Mouse (Mus musculus) kidney, postnatal 0 days (tissue): ENCODE data around the gene F2rl2. TPM values are rescaled to one million over a fixed set of nuclear protein-coding genes. Genes with fewer than 3 reads are reported as not detected.

ENCODE experiments used
- ATAC-seq: fragments of 200-750 bp; cut with Nextera tagmentation; replicated peaks from 2 replicates; pipeline ENCODE4 v1.8.0; 2017; ENCODE audit warnings: low read depth, moderate number of reproducible peaks, moderate TSS enrichment, moderate library complexity; ENCODE audit not compliant: low FRiP score
- DNase-seq: peaks from one replicate; pipeline ENCODE4 v3.0.0-alpha.2; 2016; ENCODE audit warnings: low spot score
- H3K27ac ChIP-seq: fragments of 300-500 bp; sonication (generic); 2 replicates; pipeline ENCODE4 v1.5.1; 2014; ENCODE audit warnings: mild to moderate bottlenecking
- H3K27me3 ChIP-seq: fragments of 300-500 bp; sonication (generic); 2 replicates; pipeline ENCODE4 v1.6.1; 2014; ENCODE audit warnings: low read length, mixed read lengths; ENCODE audit not compliant: insufficient read depth
- H3K36me3 ChIP-seq: fragments of 300-500 bp; sonication (generic); 2 replicates; pipeline ENCODE4 v1.6.1; 2014; ENCODE audit warnings: low read length, mixed read lengths; ENCODE audit not compliant: insufficient read depth
- H3K4me1 ChIP-seq: fragments of 300-500 bp; sonication (generic); replicated peaks from 2 replicates; pipeline ENCODE4 v1.6.1; 2014; ENCODE audit warnings: antibody characterized with exemption, low read length, mixed read lengths; ENCODE audit not compliant: insufficient read depth
- H3K4me2 ChIP-seq: fragments of 300-500 bp; sonication (generic); 2 replicates; pipeline ENCODE4 v1.6.1; 2014; ENCODE audit warnings: mild to moderate bottlenecking, low read length, moderate library complexity, mixed read lengths
- H3K4me3 ChIP-seq: fragments of 300-500 bp; sonication (generic); replicated peaks from 2 replicates; pipeline ENCODE4 v1.5.1; 2014; ENCODE audit warnings: low read depth, low read length
- H3K9ac ChIP-seq: fragments of 300-500 bp; sonication (generic); 2 replicates; pipeline ENCODE4 v1.6.1; 2014; ENCODE audit warnings: low read depth, low read length
- H3K9me3 ChIP-seq: fragments of 300-500 bp; sonication (generic); replicated peaks from 2 replicates; pipeline ENCODE4 v1.6.1; 2016; ENCODE audit warnings: low read length, inconsistent platforms, mixed read lengths
- CTCF ChIP-seq: IDR thresholded peaks from 2 replicates; pipeline ENCODE4 v1.5.1; 2016; ENCODE audit warnings: antibody characterized with exemption, low read depth, mild to moderate bottlenecking, moderate library complexity
- WGBS: fragments of 180-500 bp; shearing (Covaris S2); extraction: QIAGEN DNeasy Blood & Tissue Kit; methylation state at CpG from one replicate; pipeline ENCODE4 v1.1.7; 2014; 5-methylcytosine and 5-hydroxymethylcytosine counted together
- polyA plus RNA-seq: library from polyadenylated mRNA; unstranded; fragments of >200 nt; fragmentation: Nextera tagmentation; extraction: Ambion mirVana; gene quantifications from 2 replicates; pipeline ENCODE4 v1.2.1, GENCODE M21; 2015

F2rl2 gene
- 0.09 and 0.11 TPM in 2 replicates for polyA plus RNA-seq

DNA sequence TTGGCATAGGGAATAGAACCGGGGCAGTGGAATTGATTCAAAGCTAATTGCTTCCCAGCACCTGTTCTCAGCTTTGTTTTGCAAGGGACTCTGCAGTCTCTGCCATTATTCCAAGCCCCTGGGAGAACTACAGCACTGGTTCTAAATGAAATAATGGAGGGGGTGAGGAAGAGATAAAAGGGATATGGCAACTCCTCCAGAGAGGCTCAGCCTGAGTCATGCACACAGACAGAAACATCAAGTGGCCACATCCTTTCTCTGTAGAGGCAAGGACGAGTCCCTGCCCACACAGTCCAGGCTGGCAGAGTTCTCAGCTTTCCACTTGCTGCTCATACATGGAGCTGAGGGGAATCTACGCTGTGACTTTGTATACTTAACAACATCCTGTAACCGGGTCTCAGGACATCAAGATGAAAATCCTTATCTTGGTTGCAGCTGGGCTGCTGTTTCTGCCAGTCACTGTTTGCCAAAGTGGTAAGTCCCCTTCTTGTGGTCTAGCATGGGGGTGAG is at the start of gene F2rl2:
F2rl2 (plus strand) TSS at position 200 of the 510 bp plus-strand sequence.
- H3K4me1 ChIP-seq = no peaks in the 10 kb centered on the region
- H3K9me3 ChIP-seq = no peaks in the 10 kb centered on the region
- no peak within 1 kb of the TSS for H3K9ac ChIP-seq
- ATAC-seq = no peak
- H3K4me2 ChIP-seq = no peak within 1 kb of the TSS
- no peaks in the 10 kb centered on the region for H3K27me3 ChIP-seq
- no peak within 1 kb of the TSS for H3K4me3 ChIP-seq
- no peak for DNase-seq
- 52% methylated on average over 4 of the region's 4 CpGs for WGBS
- H3K27ac ChIP-seq = no peak within 1 kb of the TSS
- H3K36me3 ChIP-seq = no peaks in the 10 kb centered on the region
- no peak for TF ChIP-seq CTCF

DNA sequence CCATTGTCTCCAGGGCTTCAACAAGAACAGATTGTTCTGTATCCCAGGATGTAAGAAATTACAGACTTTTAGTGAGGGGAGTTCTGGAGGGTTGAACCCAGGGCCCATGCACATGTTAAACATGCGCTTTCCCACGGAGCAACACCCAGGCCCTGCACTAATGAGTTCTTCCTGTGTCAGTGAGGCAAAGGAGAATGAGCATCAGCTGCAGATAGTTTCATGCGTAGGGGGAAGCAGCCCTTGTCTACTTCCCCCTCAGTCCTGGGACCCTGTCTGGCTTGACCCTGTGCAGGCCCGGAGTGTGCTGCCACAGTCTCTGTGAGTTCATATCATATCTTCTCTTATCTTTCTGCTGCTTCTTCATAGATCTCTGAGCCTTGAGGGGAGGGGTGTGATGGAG is 49.4 kb upstream of the F2rl2 start:
- no peak for DNase-seq
- peak overlapping the region; percentile 79 for H3K27ac ChIP-seq
- no peak overlapping the region for H3K9ac ChIP-seq

DNA sequence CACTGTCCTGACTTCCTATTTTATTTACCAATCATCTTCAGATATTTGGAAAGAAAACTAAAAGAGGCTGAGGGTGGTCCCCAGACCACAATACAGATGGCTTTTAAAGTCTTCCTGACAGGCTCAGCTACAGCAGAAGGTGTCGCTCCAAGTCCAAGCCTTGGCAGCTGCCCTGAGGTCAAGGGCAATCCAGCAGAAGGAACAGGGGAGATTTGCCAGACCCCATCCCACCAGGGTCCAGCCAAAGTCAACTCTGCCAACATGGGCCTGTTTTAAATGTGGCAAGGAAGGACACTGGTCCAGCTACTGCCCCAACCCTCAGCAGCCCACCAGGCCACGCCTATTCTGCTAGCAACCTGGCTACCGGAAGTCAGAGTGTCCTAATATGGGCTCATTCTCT is 46.7 kb upstream of the F2rl2 start:
- no peak for ATAC-seq
- Histone ChIP-seq H3K4me3 (no peak overlapping the region), H3K9ac (no peak overlapping the region), H3K4me2 (no peak overlapping the region), H3K4me1 (peaks cover 4% of the 10 kb centered on the region; the same call in 1 of the 2 replicates), H3K27me3 (no peaks in the 10 kb centered on the region), H3K36me3 (no peaks in the 10 kb centered on the region), H3K27ac (no peak overlapping the region), H3K9me3 (no peaks in the 10 kb centered on the region)
- 85% methylated on average over 3 of the region's 3 CpGs for WGBS
- DNase-seq = no peak
- no peak for TF ChIP-seq CTCF

More for the DNA sequence above, 49.4 kb upstream of the F2rl2 start:
- no peak overlapping the region for H3K4me2 ChIP-seq
- no peak overlapping the region for H3K4me3 ChIP-seq
- H3K4me1 ChIP-seq = no peaks in the 10 kb centered on the region; the same call in 1 of the 2 replicates
- 26% methylated on average over 4 of the region's 4 CpGs for WGBS
- no peaks in the 10 kb centered on the region for H3K27me3 ChIP-seq
- ATAC-seq = peak; percentile 50
- TF ChIP-seq CTCF = no peak
- no peaks in the 10 kb centered on the region for H3K9me3 ChIP-seq
- no peaks in the 10 kb centered on the region for H3K36me3 ChIP-seq

DNA sequence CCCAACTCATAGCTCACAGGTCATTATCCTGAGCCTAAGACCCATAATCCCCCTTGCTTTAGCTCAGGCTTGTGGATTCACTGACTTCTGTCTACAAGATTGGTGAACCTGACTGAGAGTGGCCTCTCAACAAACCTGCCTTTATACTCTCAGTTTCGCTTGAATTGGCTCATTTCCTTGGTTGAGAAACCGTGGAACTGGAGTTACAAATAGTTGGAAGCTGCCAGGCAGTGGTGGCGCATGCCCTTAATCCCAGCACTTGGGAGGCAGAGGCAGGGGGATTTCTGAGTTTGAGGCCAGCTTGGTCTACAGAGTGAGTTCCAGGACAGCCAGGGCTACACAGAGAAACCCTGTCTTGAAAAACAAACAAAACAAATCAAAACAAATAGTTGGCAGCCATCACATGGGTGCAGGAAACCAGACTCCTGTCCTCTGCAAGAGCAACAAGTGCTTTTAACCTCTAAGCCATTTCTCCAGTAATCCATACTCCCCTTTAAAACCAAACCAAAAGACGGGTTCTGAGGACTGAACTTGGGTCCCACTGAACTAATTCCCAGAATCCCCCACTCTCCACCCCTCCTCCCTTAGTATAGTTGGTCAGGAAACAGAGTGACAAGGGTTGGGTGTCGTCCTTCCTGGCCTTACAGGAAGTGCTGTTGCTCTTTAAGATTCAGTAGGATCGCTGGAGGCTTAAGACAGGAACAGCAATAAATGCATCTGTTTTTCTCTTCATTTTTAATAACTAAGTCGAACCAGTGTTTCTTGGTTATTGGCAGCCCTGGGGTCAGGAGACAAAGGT is 44.6 kb upstream of the F2rl2 start:
- Histone ChIP-seq H3K27me3 (no peaks in the 10 kb centered on the region), H3K9ac (no peak overlapping the region), H3K36me3 (no peaks in the 10 kb centered on the region), H3K9me3 (no peaks in the 10 kb centered on the region), H3K4me1 (peaks cover 4% of the 10 kb centered on the region; the same call in 1 of the 2 replicates), H3K27ac (no peak overlapping the region), H3K4me3 (no peak overlapping the region), H3K4me2 (no peak overlapping the region)
- DNase-seq (peak; percentile 48), ATAC-seq (no peak)
- 61% methylated on average over 7 of the region's 7 CpGs for WGBS
- TF ChIP-seq CTCF = no peak

DNA sequence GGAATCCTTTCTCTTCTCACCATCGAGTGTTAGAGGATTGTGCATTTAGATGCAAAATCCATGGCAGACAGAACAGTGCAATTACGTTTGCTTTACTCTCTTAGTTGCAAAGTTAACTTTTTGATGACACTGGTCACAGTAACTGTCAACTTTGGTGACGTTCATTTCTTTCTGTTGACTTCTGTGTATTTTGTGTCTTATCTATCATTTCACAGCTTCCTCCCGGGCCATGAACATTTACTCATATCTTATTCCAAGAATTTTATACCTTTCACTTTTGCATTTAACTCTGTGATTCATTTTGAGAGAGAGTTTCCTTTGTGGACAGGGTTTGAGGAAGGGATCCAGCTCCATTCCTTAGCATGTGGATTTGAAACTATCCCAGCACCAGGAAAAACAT is 43.0 kb upstream of the F2rl2 start:
- ATAC-seq = no peak

DNA sequence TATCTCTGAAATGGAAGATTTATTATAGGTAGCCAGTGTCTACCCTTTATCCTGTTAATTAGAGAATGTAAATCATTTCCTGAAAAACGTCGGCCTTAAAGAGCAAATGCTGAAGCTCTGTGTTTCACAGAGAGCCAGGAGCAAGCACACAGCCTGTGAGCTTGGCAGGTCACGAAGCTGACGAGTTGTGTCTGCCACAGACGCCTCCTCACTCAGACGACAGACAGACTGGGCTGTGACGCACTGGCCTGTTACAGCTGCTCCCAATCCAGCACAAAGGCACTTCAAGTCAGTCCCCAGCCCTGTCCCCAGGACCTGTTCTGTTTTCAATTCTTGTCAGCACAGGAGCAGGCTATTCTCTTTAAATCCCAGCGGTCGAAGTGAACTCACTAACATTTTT is 41.4 kb upstream of the F2rl2 start:
- ATAC-seq (peak; percentile 85), DNase-seq (peak; percentile 94)
- TF ChIP-seq CTCF = no peak
- Histone ChIP-seq H3K36me3 (no peaks in the 10 kb centered on the region), H3K4me2 (0 out of 2 replicates have a peak overlapping the region, but pooled peaks have one; percentile 1), H3K4me1 (peaks cover 4% of the 10 kb centered on the region; the same call in 1 of the 2 replicates), H3K9me3 (no peaks in the 10 kb centered on the region), H3K27me3 (no peaks in the 10 kb centered on the region), H3K9ac (no peak overlapping the region), H3K27ac (peak overlapping the region; percentile 65), H3K4me3 (no peak overlapping the region)
- WGBS = 15% methylated on average over 9 of the region's 9 CpGs

More for the DNA sequence above, 43.0 kb upstream of the F2rl2 start:
- Histone ChIP-seq H3K27ac (no peak overlapping the region), H3K27me3 (no peaks in the 10 kb centered on the region), H3K36me3 (no peaks in the 10 kb centered on the region), H3K4me2 (no peak overlapping the region), H3K4me1 (peaks cover 4% of the 10 kb centered on the region; the same call in 1 of the 2 replicates), H3K9ac (no peak overlapping the region), H3K9me3 (no peaks in the 10 kb centered on the region), H3K4me3 (no peak overlapping the region)
- no peak for DNase-seq
- TF ChIP-seq CTCF = no peak
- 71% methylated on average over 4 of the region's 4 CpGs for WGBS
